Mouse (Mus musculus) cortical plate, adult 2 months (tissue): ENCODE measurements around the gene 1700069L16Rik. TPM values are rescaled to one million over a fixed set of nuclear protein-coding genes. Genes with fewer than 3 reads are reported as not detected.

ENCODE experiments used
- H3K27ac ChIP-seq: fragments of 200-500 bp; 2 replicates; pipeline ENCODE4 v1.5.1; 2012; ENCODE audit warnings: low read length, control low read depth, inconsistent platforms; ENCODE audit not compliant: insufficient read depth
- H3K4me1 ChIP-seq: fragments of 200-500 bp; 2 replicates; pipeline ENCODE4 v1.6.1; 2011; ENCODE audit warnings: low read length; ENCODE audit not compliant: control insufficient read depth, insufficient read depth
- H3K4me3 ChIP-seq: fragments of 200-500 bp; 2 replicates; pipeline ENCODE4 v1.5.1; 2011; ENCODE audit warnings: mild to moderate bottlenecking, low read length, control low read depth; ENCODE audit not compliant: insufficient read depth
- CTCF ChIP-seq: fragments of 200-500 bp; IDR thresholded peaks from 2 replicates; pipeline ENCODE4 v1.5.1; 2011; ENCODE audit warnings: mild to moderate bottlenecking, control low read depth, low read length; ENCODE audit not compliant: insufficient read depth; ENCODE audit errors: extremely low read depth
- POLR2A ChIP-seq: fragments of 200-500 bp; IDR thresholded peaks from 2 replicates; pipeline ENCODE4 v1.6.1; 2011; ENCODE audit warnings: mild to moderate bottlenecking, low read length, control low read depth; ENCODE audit not compliant: insufficient read depth; ENCODE audit errors: extremely low read depth
- polyA plus RNA-seq: library from polyadenylated mRNA; depleted of rRNA; stranded (reverse); fragments of >200 nt; gene quantifications from 2 replicates; pipeline ENCODE4 v1.2.3, GENCODE M21; 2012

Gene 1700069L16Rik
- polyA plus RNA-seq, 1 experiment = not detected

- Histone ChIP-seq H3K27ac (no peak overlapping the region), H3K4me3 (no peak overlapping the region), H3K4me1 (no peaks in the 10 kb centered on the region)
- no peak for TF ChIP-seq CTCF
- no peak for TF ChIP-seq POLR2A
Observed at GRCm38 (mm10) chr5:113677541-113677940, 47.0 kb downstream of the 1700069L16Rik start.

GRCm38 (mm10) chr5:113674851-113675250 lies 49.7 kb downstream of the 1700069L16Rik start:
- Histone ChIP-seq H3K4me1 (no peaks in the 10 kb centered on the region), H3K4me3 (no peak overlapping the region), H3K27ac (no peak overlapping the region)
- TF ChIP-seq CTCF (no peak), POLR2A (no peak)

GRCm38 (mm10) chr5:113672456-113672855 lies 52.1 kb downstream of the 1700069L16Rik start:
- Histone ChIP-seq H3K4me1 (no peaks in the 10 kb centered on the region), H3K27ac (no peak overlapping the region), H3K4me3 (no peak overlapping the region)
- TF ChIP-seq POLR2A = no peak
- no peak for TF ChIP-seq CTCF

- Histone ChIP-seq H3K4me1 (no peaks in the 10 kb centered on the region), H3K27ac (no peak overlapping the region), H3K4me3 (no peak overlapping the region)
- TF ChIP-seq POLR2A = no peak
- no peak for TF ChIP-seq CTCF
Observed at GRCm38 (mm10) chr5:113670597-113670996, 54.0 kb downstream of the 1700069L16Rik start.

DNA sequence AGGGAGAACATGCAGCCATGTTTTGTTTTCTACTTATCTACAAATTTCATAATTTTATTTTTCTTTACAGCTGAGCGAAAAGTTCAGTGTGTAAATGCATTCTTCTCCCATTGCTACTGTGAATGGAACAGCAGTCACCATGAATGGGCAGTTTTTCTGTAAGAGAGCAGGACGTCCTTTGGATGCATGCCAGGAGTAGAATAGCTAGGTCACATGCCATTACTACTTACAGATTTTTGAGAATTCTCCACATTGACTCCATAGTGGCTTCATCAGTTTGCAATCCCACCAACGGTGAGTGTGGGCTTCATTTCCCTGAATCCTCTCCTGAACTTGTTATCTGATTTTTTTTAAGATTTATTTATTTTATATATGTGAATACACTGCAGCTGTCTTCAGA lies 54.5 kb downstream of the 1700069L16Rik start:
- Histone ChIP-seq H3K4me3 (no peak overlapping the region), H3K27ac (no peak overlapping the region), H3K4me1 (no peaks in the 10 kb centered on the region)
- TF ChIP-seq POLR2A = no peak
- no peak for TF ChIP-seq CTCF

GRCm38 (mm10) chr5:113664629-113665195 lies 59.9 kb downstream of the 1700069L16Rik start:
- Histone ChIP-seq H3K4me1 (no peaks in the 10 kb centered on the region), H3K4me3 (no peak overlapping the region), H3K27ac (no peak overlapping the region)
- TF ChIP-seq POLR2A (no peak), CTCF (no peak)

DNA sequence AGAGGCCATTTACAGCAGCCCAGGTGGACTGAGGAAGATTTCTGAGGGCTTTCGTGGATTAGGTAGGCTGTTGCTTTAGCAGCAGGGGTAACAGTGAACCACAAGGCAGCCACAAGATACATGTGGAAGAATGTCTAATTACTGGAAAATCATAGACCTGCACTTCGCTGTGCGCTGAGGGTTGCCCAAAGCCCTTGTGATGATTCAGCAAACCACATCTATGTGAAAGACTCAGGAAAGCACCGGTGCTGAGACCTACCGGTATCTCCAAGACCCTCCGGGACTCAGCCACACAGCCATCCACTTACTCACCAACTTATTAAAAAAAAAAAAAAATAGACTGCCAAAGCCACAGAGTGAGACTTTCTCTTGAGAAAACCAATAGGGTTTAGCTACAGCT lies 60.4 kb downstream of the 1700069L16Rik start:
- TF ChIP-seq POLR2A = no peak
- no peak for TF ChIP-seq CTCF
- H3K4me1 ChIP-seq = no peaks in the 10 kb centered on the region
- H3K27ac ChIP-seq = no peak overlapping the region
- H3K4me3 ChIP-seq = no peak overlapping the region

DNA sequence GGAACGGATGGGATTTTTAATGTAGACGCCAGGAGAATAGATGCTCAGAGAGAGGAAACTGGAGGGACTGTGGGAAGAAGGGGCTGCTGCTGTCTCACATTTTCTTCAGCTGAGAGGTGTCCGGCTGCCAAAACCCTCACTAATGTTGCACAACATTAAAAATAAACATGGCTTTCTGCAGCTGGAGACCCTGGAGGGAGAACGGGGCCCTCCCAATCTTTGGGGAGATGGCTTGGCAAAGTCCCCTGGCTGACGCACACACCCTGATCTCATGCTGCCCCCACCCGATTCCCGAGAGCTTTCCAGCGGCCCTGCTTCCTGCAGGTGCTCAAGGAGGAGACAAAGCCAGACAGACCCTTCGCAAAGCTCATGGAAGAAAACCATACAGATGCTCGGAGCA lies 63.7 kb downstream of the 1700069L16Rik start:
- H3K4me1 ChIP-seq = no peaks in the 10 kb centered on the region
- H3K27ac ChIP-seq = no peak overlapping the region
- H3K4me3 ChIP-seq = no peak overlapping the region
- TF ChIP-seq POLR2A (no peak), CTCF (no peak)

DNA sequence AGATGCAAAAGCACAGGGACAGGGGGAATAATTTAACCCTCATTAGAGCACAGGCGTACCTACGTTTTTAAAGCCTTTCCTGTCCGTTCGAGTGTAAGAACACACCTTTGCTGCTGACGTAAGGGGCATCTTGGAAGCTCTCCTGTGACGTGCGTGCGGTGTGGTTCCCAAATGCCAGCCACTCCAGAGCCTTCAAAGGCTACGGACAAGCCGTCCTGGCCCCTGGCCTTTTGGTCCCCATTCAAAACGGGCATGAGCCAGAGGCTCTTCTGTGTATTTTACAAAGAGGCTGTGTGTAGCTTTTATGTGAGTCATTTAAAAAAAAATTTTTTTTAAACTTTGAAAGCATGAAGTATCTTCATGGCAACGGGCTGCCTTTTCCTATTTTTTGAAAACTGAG lies 69.8 kb downstream of the 1700069L16Rik start:
- no peak for TF ChIP-seq POLR2A
- no peak overlapping the region for H3K27ac ChIP-seq
- H3K4me3 ChIP-seq = no peak overlapping the region
- H3K4me1 ChIP-seq = no peaks in the 10 kb centered on the region

GRCm38 (mm10) chr5:113654206-113654605 lies 70.4 kb downstream of the 1700069L16Rik start:
- no peak overlapping the region for H3K27ac ChIP-seq
- H3K4me1 ChIP-seq = no peaks in the 10 kb centered on the region
- H3K4me3 ChIP-seq = no peak overlapping the region
- TF ChIP-seq CTCF (no peak), POLR2A (no peak)
